Mouse (Mus musculus) testis, adult 10 weeks (tissue): ENCODE data around the gene Psma2. TPM values are rescaled to one million over a fixed set of nuclear protein-coding genes. Genes with fewer than 3 reads are reported as not detected.

Experiments
- polyA plus RNA-seq: library from polyadenylated mRNA; stranded (reverse); fragments of 350-450 nt; fragmentation: Illumina TruSeq; extraction: RNeasy Lipid Tissue Mini Kit (QIAGEN cat#74804); gene quantifications from one replicate; pipeline ENCODE4 v1.2.3, GENCODE M21; 2014; ENCODE audit warnings: low read depth, low replicate concordance

Gene Psma2
- 59.5 TPM for polyA plus RNA-seq

DNA sequence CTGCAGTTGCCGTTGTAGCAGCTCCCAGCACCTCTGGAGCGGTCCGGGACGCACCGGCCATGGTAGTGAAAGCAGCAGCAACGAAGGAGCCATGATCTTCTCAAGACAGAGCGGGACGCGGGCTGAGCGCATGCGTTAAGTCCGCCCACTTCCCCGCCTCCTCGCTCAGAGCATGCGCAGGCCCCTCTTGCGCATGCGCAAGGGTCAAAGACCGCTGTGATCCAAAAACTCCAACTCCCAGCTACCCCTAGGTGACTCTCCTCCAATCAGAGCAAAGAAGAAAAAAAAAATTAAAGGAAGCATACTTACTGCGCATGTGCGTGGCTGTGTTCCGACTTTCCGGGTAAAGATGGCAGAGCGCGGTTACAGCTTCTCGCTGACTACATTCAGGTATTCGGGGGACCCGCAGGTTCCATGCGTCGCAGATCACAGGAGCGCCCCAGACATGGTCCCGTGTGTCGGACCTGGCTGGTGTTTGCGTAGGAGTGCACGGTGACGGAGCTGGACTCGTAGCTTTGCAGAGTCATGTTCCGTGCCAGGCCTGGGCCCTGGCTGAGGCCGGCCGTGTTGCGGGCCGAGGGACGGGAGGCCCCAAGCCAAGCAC lies at the start of gene Psma2, which contains the start of gene Mrpl32:
Gene Psma2 (plus strand): TSS at position 315 of the 604 bp plus-strand sequence.
Gene Mrpl32 (minus strand): TSS at position 240 of the 604 bp plus-strand sequence.

DNA sequence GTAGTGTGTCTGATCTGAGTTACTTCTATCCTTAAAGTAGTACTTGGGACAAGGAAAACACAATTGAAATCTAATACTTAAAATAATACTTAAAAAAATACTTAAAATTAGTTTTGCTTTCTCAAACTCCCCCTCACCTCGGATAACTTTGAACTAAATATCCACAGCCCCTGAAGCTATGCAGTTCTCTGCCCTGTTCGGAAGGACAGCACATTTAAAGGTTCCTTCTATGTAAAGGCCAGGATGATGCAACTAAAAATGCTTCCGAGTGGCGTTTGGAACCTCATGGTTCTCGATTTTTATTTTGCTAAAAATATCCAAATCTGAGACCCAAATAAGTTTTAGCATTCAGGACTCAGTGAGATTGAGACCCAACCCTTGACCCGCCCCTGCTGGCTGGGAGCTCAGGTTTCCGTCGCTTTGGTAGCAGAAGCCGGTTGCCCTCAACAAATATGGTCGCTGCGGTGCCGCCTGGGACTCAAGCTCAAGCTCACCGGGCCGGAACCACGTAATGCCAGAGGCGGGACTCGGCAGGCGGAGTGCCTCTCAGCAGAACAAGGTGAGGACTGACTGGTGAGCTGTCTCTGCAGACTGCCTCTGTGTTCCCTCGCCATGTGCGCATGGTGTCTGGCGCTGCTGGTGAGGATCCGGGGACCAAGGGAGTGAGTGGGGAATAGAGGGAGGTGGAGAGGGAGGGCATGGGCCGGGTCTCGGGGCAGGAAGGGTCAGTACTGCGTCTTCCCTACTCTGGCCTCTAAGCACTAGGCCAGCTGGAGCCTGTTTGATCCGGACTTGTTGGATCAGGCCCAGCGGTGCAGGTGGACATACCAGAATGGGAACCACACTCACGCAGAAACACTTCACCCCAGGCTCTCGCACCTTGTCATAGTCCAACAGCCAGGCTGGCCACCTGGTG lies 16.9 kb downstream of the Psma2 start, which contains the start of gene AW209491:
Gene AW209491 (plus strand): TSS at position 429 of the 916 bp plus-strand sequence.

Other genes starting within 250 kb of the Psma2 start
- 12.7 TPM for gene Hecw1, start 90.0 kb upstream of the Psma2 start, polyA plus RNA-seq
- gene Mrpl32, start 75 bp upstream of the Psma2 start, polyA plus RNA-seq: 164 TPM
- 12.5 TPM for gene AW209491, start 16.9 kb downstream of the Psma2 start, polyA plus RNA-seq